Mouse (Mus musculus) liver, adult 10 weeks (tissue): ENCODE results near the gene Bche. TPM values are rescaled to one million over a fixed set of nuclear protein-coding genes. Genes with fewer than 3 reads are reported as not detected.

Experiments used
- polyA plus RNA-seq: library from polyadenylated mRNA; stranded (reverse); fragments of 350-450 nt; fragmentation: Illumina TruSeq; extraction: RNeasy Lipid Tissue Mini Kit (QIAGEN cat#74804); gene quantifications from one replicate; pipeline ENCODE4 v1.2.3, GENCODE M21; 2014; ENCODE audit warnings: low read depth, low replicate concordance

The Bche gene
- polyA plus RNA-seq: 231 TPM

DNA sequence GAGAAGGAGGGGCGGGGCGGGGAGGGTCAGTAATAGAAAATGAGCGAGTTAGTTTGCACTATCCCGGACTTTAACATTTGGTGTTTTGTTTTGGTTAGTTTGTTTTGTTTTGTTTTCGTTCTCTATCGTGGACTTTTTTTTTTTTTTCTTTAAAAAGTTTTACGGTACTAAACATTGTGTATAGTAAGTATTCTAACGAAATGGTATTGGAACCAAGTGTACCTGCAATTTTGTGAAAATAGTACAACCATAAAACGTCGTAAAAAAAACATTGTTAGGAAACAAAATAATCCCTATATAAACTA lies at the start of gene Bche:
Gene Bche (minus strand): TSS at position 6 of the 305 bp plus-strand sequence.

